21 mouse cellular contexts compared by ENCODE assay signal in genomic region chr7:108601916-108602315, GRCm38 (mm10). TPM values are rescaled to one million over a fixed set of nuclear protein-coding genes. Genes with fewer than 3 reads are reported as not detected.
"Had no signal": no experiment of that assay in that cellular context is flagged by ENCODE, and none has a peak within 500 bp of the region (broad histone marks: within the 10 kb centered on the region; RNA-seq: fewer than 3 reads in every experiment).

No protein-coding gene starts in this region.

RNA-seq across cellular contexts. Expression of gene Olfr506, which starts 8.7 kb away (rescaled TPM):
- polyA plus RNA-seq: cortical plate, adult 2 months; embryonic facial prominence, embryonic 10.5 days; embryonic facial prominence, embryonic 11.5 days; embryonic facial prominence, embryonic 12.5 days; embryonic facial prominence, embryonic 13.5 days; embryonic facial prominence, embryonic 14.5 days; erythroblast, embryonic 14.5 days; forebrain, embryonic 10.5 days; forebrain, embryonic 12.5 days; forebrain, embryonic 13.5 days; forebrain, embryonic 14.5 days; forebrain, embryonic 15.5 days; forebrain, embryonic 16.5 days; forebrain, postnatal 0 days; frontal cortex, adult 2 months; gonadal fat pad, adult 2 months; heart, adult 2 months; heart, embryonic 10.5 days; heart, embryonic 11.5 days had no signal

RNA-seq across cellular contexts. Expression of gene Olfr507, which starts 19.7 kb away (rescaled TPM):
- polyA plus RNA-seq: cortical plate, adult 2 months; embryonic facial prominence, embryonic 10.5 days; embryonic facial prominence, embryonic 11.5 days; embryonic facial prominence, embryonic 12.5 days; embryonic facial prominence, embryonic 13.5 days; embryonic facial prominence, embryonic 14.5 days; embryonic facial prominence, embryonic 15.5 days; erythroblast, embryonic 14.5 days; forebrain, embryonic 10.5 days; forebrain, embryonic 11.5 days; forebrain, embryonic 12.5 days; forebrain, embryonic 13.5 days; forebrain, embryonic 14.5 days; forebrain, embryonic 15.5 days; forebrain, embryonic 16.5 days; forebrain, postnatal 0 days; frontal cortex, adult 2 months; gonadal fat pad, adult 2 months; heart, adult 2 months; heart, embryonic 10.5 days; heart, embryonic 11.5 days had no signal

RNA-seq across cellular contexts. Expression of gene Olfr508, which starts 27.9 kb away (rescaled TPM):
- polyA plus RNA-seq: cortical plate, adult 2 months; embryonic facial prominence, embryonic 10.5 days; embryonic facial prominence, embryonic 11.5 days; embryonic facial prominence, embryonic 12.5 days; embryonic facial prominence, embryonic 13.5 days; embryonic facial prominence, embryonic 14.5 days; embryonic facial prominence, embryonic 15.5 days; erythroblast, embryonic 14.5 days; forebrain, embryonic 10.5 days; forebrain, embryonic 11.5 days; forebrain, embryonic 12.5 days; forebrain, embryonic 13.5 days; forebrain, embryonic 14.5 days; forebrain, embryonic 15.5 days; forebrain, embryonic 16.5 days; forebrain, postnatal 0 days; frontal cortex, adult 2 months; gonadal fat pad, adult 2 months; heart, adult 2 months; heart, embryonic 10.5 days; heart, embryonic 11.5 days had no signal

RNA-seq across cellular contexts. Expression of gene Olfr504, which starts 36.3 kb away (rescaled TPM):
- polyA plus RNA-seq: cortical plate, adult 2 months; embryonic facial prominence, embryonic 10.5 days; embryonic facial prominence, embryonic 11.5 days; embryonic facial prominence, embryonic 12.5 days; embryonic facial prominence, embryonic 13.5 days; embryonic facial prominence, embryonic 14.5 days; embryonic facial prominence, embryonic 15.5 days; erythroblast, embryonic 14.5 days; forebrain, embryonic 10.5 days; forebrain, embryonic 11.5 days; forebrain, embryonic 12.5 days; forebrain, embryonic 13.5 days; forebrain, embryonic 14.5 days; forebrain, embryonic 15.5 days; forebrain, embryonic 16.5 days; forebrain, postnatal 0 days; frontal cortex, adult 2 months; gonadal fat pad, adult 2 months; heart, adult 2 months; heart, embryonic 10.5 days; heart, embryonic 11.5 days had no signal

RNA-seq across cellular contexts. Expression of gene Olfr509, which starts 49.8 kb away (rescaled TPM):
- polyA plus RNA-seq: cortical plate, adult 2 months; embryonic facial prominence, embryonic 10.5 days; embryonic facial prominence, embryonic 11.5 days; embryonic facial prominence, embryonic 12.5 days; forebrain, embryonic 10.5 days; forebrain, embryonic 11.5 days; forebrain, embryonic 12.5 days; forebrain, embryonic 13.5 days; forebrain, embryonic 14.5 days; forebrain, embryonic 15.5 days; forebrain, postnatal 0 days; frontal cortex, adult 2 months; gonadal fat pad, adult 2 months; heart, adult 2 months; heart, embryonic 10.5 days; heart, embryonic 11.5 days had no signal
